Mouse (Mus musculus) fibroblast of lung, adult 2 months (primary cell): ENCODE results near the gene Macrod2.

Experiments used
- DNase-seq: peaks from one replicate; pipeline ENCODE4 v3.0.0-alpha.2; 2011; ENCODE audit warnings: low read depth

Gene Macrod2

GRCm38 (mm10) chr2:141507929-141508897 is 1113.1 kb downstream of the Macrod2 start:
- DNase-seq: no peak

- DNase-seq: no peak
These were observed 1119.9 kb downstream of the Macrod2 start for GRCm38 (mm10) chr2:141514976-141515375.

- no peak for DNase-seq
These were observed 1127.0 kb downstream of the Macrod2 start for GRCm38 (mm10) chr2:141522081-141522480.

- peak; percentile 69 for DNase-seq
These were observed 1150.8 kb downstream of the Macrod2 start for GRCm38 (mm10) chr2:141545877-141546276.

- no peak for DNase-seq
These were observed 1156.6 kb downstream of the Macrod2 start for GRCm38 (mm10) chr2:141551701-141552100.

- no peak for DNase-seq
These were observed 1161.6 kb downstream of the Macrod2 start for GRCm38 (mm10) chr2:141556747-141557146.

- DNase-seq: no peak
These were observed 1163.2 kb downstream of the Macrod2 start for GRCm38 (mm10) chr2:141558242-141558827.

GRCm38 (mm10) chr2:141565986-141566385 is 1170.9 kb downstream of the Macrod2 start:
- DNase-seq: no peak

GRCm38 (mm10) chr2:141571360-141571759 is 1176.3 kb downstream of the Macrod2 start:
- DNase-seq: no peak

GRCm38 (mm10) chr2:141578206-141578605 is 1183.1 kb downstream of the Macrod2 start:
- no peak for DNase-seq

GRCm38 (mm10) chr2:141582431-141582830 is 1187.3 kb downstream of the Macrod2 start:
- no peak for DNase-seq

GRCm38 (mm10) chr2:141582933-141583332 is 1187.8 kb downstream of the Macrod2 start:
- DNase-seq: no peak

GRCm38 (mm10) chr2:141587290-141587689 is 1192.2 kb downstream of the Macrod2 start:
- peak; percentile 28 for DNase-seq

- no peak for DNase-seq
These were observed 1196.2 kb downstream of the Macrod2 start for GRCm38 (mm10) chr2:141591326-141591725.

- DNase-seq: peak; percentile 19
These were observed 1199.7 kb downstream of the Macrod2 start for GRCm38 (mm10) chr2:141594811-141595210.

GRCm38 (mm10) chr2:141617721-141618120 is 1222.6 kb downstream of the Macrod2 start:
- DNase-seq: no peak

GRCm38 (mm10) chr2:141618257-141618656 is 1223.1 kb downstream of the Macrod2 start:
- DNase-seq: no peak

GRCm38 (mm10) chr2:141664051-141664450 is 1268.9 kb downstream of the Macrod2 start:
- DNase-seq: no peak

- no peak for DNase-seq
These were observed 1277.7 kb downstream of the Macrod2 start for GRCm38 (mm10) chr2:141672814-141673213.

GRCm38 (mm10) chr2:141673405-141673804 is 1278.3 kb downstream of the Macrod2 start:
- DNase-seq: no peak

- no peak for DNase-seq
These were observed 1302.4 kb downstream of the Macrod2 start for GRCm38 (mm10) chr2:141697541-141697940.

GRCm38 (mm10) chr2:141698320-141698719 is 1303.2 kb downstream of the Macrod2 start:
- no peak for DNase-seq
